Mouse (Mus musculus) intestine, postnatal 0 days (tissue): ENCODE data around the gene Tmem239. TPM values are rescaled to one million over a fixed set of nuclear protein-coding genes. Genes with fewer than 3 reads are reported as not detected.

Experiments
- ATAC-seq: fragments of 200-750 bp; cut with Nextera tagmentation; 2 replicates; pipeline ENCODE4 v1.8.0; 2017; ENCODE audit warnings: mild to moderate bottlenecking, moderate TSS enrichment, moderate library complexity
- H3K27ac ChIP-seq: fragments of 300-500 bp; sonication (generic); 2 replicates; pipeline ENCODE4 v1.5.1; 2014; ENCODE audit warnings: mild to moderate bottlenecking, low read depth, low read length, moderate library complexity
- H3K27me3 ChIP-seq: fragments of 300-500 bp; sonication (generic); replicated peaks from 2 replicates; pipeline ENCODE4 v1.6.1; 2014; ENCODE audit warnings: low read length, mixed read lengths; ENCODE audit not compliant: control insufficient read depth, insufficient read depth
- H3K36me3 ChIP-seq: fragments of 300-500 bp; sonication (generic); 2 replicates; pipeline ENCODE4 v1.6.1; 2014; ENCODE audit warnings: mild to moderate bottlenecking, moderate library complexity; ENCODE audit not compliant: control insufficient read depth, insufficient read depth
- H3K4me1 ChIP-seq: fragments of 300-500 bp; sonication (generic); replicated peaks from 2 replicates; pipeline ENCODE4 v1.6.1; 2014; ENCODE audit warnings: antibody characterized with exemption, low read length, mixed read lengths; ENCODE audit not compliant: control insufficient read depth, insufficient read depth
- H3K4me2 ChIP-seq: fragments of 300-500 bp; sonication (generic); replicated peaks from 2 replicates; pipeline ENCODE4 v1.6.1; 2014; ENCODE audit warnings: low read depth, mild to moderate bottlenecking, moderate library complexity
- H3K4me3 ChIP-seq: fragments of 300-500 bp; sonication (generic); 2 replicates; pipeline ENCODE4 v1.5.1; 2014; ENCODE audit warnings: low read depth, low read length
- H3K9ac ChIP-seq: fragments of 300-500 bp; sonication (generic); 2 replicates; pipeline ENCODE4 v1.6.1; 2014; ENCODE audit warnings: mild to moderate bottlenecking, low read depth, low read length
- H3K9me3 ChIP-seq: fragments of 300-500 bp; sonication (generic); 2 replicates; pipeline ENCODE4 v1.6.1; 2016; ENCODE audit warnings: mixed run types; ENCODE audit not compliant: control insufficient read depth
- CTCF ChIP-seq: sonication (generic); IDR thresholded peaks from 2 replicates; pipeline ENCODE4 v1.5.1; 2016; ENCODE audit warnings: low read depth, mild to moderate bottlenecking, control low read depth, antibody characterized with exemption, moderate library complexity
- WGBS: fragments of 180-500 bp; shearing (Covaris S2); extraction: QIAGEN DNeasy Blood & Tissue Kit; methylation state at CpG from one replicate; pipeline ENCODE4 v1.1.7; 2014; 5-methylcytosine and 5-hydroxymethylcytosine counted together
- polyA plus RNA-seq: library from polyadenylated mRNA; unstranded; fragments of >200 nt; fragmentation: Nextera tagmentation; extraction: Ambion mirVana; gene quantifications from 2 replicates; pipeline ENCODE4 v1.2.1, GENCODE M21; 2015

The Tmem239 gene
- polyA plus RNA-seq, 1 experiment from 2014 or later: not detected

DNA sequence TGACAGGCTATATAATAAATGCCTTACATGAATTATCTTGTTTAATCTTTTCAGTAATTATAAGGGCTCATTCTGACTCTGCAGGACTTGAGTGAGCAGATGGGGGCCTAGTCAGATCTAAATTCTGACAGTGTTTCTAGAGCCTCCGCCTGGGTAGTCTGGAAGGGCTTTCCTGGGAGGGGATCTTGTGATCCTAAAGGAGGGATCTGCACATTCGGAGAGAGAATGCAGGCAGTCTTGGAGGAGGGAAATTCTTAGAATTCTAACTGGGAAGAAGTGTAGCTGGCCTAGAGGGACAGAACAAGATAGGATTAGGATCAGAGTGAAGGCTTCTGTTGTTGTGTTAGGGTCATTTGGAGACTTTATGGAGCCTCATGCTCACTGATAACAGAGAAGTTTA is 46.0 kb downstream of the Tmem239 start:
- Histone ChIP-seq H3K9ac (no peak overlapping the region), H3K4me2 (no peak overlapping the region), H3K4me3 (no peak overlapping the region), H3K27me3 (no peaks in the 10 kb centered on the region), H3K9me3 (no peaks in the 10 kb centered on the region), H3K4me1 (peaks cover 2% of the 10 kb centered on the region), H3K36me3 (no peaks in the 10 kb centered on the region), H3K27ac (no peak overlapping the region)
- no peak for ATAC-seq
- TF ChIP-seq CTCF: no peak
- 65% methylated on average over 2 of the region's 2 CpGs for WGBS

DNA sequence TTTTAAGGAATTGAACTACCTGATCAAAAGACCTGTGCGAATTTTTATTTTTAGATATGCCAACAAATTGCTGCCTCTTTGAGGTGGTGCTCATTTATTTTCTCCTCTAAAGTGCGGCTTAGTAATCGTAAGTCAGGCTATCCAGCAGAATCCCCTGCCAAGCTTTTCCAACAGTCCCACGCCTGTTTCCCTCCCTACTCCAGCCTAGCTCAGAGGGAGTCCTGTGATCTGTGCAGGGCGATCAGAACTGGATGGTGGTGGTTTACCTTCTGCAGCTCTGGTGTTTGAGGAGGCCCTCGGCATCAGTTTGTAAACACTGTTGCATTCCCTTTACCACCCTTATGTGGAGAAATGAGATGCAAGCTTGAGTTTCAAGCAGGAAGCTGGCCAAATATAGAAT is 47.1 kb downstream of the Tmem239 start:
- Histone ChIP-seq H3K9me3 (no peaks in the 10 kb centered on the region), H3K4me1 (peaks cover 2% of the 10 kb centered on the region), H3K27me3 (no peaks in the 10 kb centered on the region), H3K27ac (no peak overlapping the region), H3K36me3 (no peaks in the 10 kb centered on the region), H3K4me2 (no peak overlapping the region), H3K9ac (no peak overlapping the region), H3K4me3 (no peak overlapping the region)
- WGBS: 64% methylated on average over 6 of the region's 6 CpGs
- ATAC-seq: no peak
- TF ChIP-seq CTCF: no peak

DNA sequence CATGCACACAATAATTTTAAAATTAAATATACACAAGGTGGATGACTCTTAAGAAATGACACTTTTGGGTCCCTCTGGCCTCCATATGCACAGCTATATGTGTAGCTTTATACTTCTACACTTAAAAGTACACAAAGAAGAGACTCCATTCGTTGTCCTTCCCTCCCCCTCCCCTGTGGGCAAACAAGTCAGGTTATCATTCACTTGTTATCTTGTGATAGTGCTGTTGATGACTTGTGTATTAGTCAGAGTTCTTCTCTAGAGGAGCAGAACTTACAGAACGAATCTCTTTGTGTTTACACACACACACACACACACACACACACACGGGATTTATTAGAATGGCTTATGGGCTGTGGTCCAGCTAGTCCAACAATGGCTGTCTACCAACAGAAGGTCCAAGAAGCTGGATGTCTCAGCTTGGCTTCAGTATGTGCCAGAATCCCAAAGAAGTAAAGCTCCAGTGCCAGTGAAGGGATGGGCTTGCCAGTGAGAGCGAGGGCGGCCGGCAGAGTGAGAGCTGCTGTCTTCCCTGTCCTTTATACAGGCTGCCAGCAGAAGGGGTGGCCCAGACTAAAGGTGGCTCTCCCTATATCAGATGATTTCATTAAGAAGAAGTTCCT is 48.6 kb downstream of the Tmem239 start:
- ATAC-seq: no peak
- no peaks in the 10 kb centered on the region for H3K36me3 ChIP-seq
- H3K27me3 ChIP-seq: no peaks in the 10 kb centered on the region
- 54% methylated on average over 6 of the region's 6 CpGs for WGBS
- no peaks in the 10 kb centered on the region for H3K9me3 ChIP-seq
- H3K27ac ChIP-seq: no peak overlapping the region
- no peaks in the 10 kb centered on the region; the same call in 1 of the 2 replicates for H3K4me1 ChIP-seq
- H3K4me2 ChIP-seq: no peak overlapping the region
- no peak for TF ChIP-seq CTCF
- H3K4me3 ChIP-seq: no peak overlapping the region
- H3K9ac ChIP-seq: no peak overlapping the region

Other genes with a start within 250 kb of the Tmem239 start
- gene Snrpb, start 227.1 kb upstream of the Tmem239 start, polyA plus RNA-seq: 232 and 234 TPM in 2 replicates
- not detected in 2 replicates for gene Tmc2, start 211.3 kb upstream of the Tmem239 start, polyA plus RNA-seq
- gene Nop56, start 132.0 kb upstream of the Tmem239 start, polyA plus RNA-seq: 66.5 and 75.1 TPM in 2 replicates
- gene Idh3b, start 121.9 kb upstream of the Tmem239 start, polyA plus RNA-seq: 142 and 148 TPM in 2 replicates
- 0.85 and 0.86 TPM in 2 replicates for gene Ebf4, start 111.3 kb upstream of the Tmem239 start, polyA plus RNA-seq
- gene Cpxm1, start 8.9 kb upstream of the Tmem239 start, polyA plus RNA-seq: 5.2 and 7.8 TPM in 2 replicates
- not detected in 2 replicates for gene Gm28372, start 1.2 kb upstream of the Tmem239 start, polyA plus RNA-seq
- gene 1700020A23Rik, start 1.2 kb upstream of the Tmem239 start, polyA plus RNA-seq: not detected in 2 replicates
- 35.2 and 39.6 TPM in 2 replicates for gene Vps16, start 17.9 kb downstream of the Tmem239 start, polyA plus RNA-seq
- gene Pced1a, start 18.2 kb downstream of the Tmem239 start, polyA plus RNA-seq: 5.3 and 6.1 TPM in 2 replicates
- gene Ptpra, start 43.8 kb downstream of the Tmem239 start, polyA plus RNA-seq: 27.4 and 28.2 TPM in 2 replicates
- 68.0 and 70.6 TPM in 2 replicates for gene Mrps26, start 157.3 kb downstream of the Tmem239 start, polyA plus RNA-seq
- not detected in 2 replicates for gene Oxt, start 169.7 kb downstream of the Tmem239 start, polyA plus RNA-seq
- not detected in 2 replicates for gene Avp, start 176.1 kb downstream of the Tmem239 start, polyA plus RNA-seq
- gene Fastkd5, start 223.5 kb downstream of the Tmem239 start, polyA plus RNA-seq: 6.4 and 6.8 TPM in 2 replicates
- gene Ubox5, start 223.6 kb downstream of the Tmem239 start, polyA plus RNA-seq: 4.2 and 4.5 TPM in 2 replicates
- 9.7 and 11.4 TPM in 2 replicates for gene Lzts3, start 236.3 kb downstream of the Tmem239 start, polyA plus RNA-seq